Mouse (Mus musculus): Measurements from ENCODE around the gene Ankrd52. TPM values are rescaled to one million over a fixed set of nuclear protein-coding genes. Genes with fewer than 3 reads are reported as not detected.
"Not testable (repeated sequence)": the region's sequence is repeated elsewhere in the genome, so short reads cannot be mapped to it uniquely, and the experiment has no call there.

Gene Ankrd52
- 24.5 and 31.6 TPM in 2 replicates for polyA plus RNA-seq (2012; rRNA removed)

DNA sequence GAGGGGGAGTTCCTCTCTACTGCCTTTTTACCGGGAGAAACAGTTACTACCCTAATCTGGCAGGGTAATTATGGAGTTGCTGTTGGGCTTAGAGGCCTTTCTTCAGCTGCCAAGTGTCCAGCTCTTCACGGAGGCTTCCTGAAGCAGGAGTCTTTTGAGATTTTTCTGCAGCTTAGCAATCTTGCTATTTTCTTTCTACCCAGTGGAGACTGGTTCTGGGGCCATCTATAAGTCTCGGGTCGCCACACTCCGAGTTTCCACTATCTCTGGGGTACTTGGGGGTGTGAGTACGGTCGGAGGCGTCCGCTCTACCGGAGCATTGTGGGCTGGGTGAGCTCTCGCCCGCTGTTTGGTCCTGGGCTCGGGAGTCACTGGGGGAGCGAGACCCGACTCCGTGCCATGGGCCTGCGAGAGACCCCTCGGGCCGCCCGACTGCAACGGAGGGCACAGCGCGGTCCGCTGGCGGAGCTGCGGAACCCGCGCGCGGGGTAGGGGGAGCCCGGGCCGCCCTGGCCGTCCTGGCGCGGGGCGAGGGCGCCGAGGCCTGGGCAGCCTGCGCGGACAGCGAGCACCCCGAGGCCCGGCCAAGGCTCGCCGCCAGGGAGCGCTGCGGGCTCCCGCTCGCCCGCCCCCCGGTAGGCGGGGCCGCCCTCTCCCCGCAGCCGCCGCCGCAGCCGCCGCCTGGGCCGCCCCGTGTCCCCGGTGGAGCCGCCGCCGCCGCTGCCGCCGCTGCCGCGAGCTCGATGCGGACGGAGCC lies at the start of gene Ankrd52:
Gene Ankrd52, plus strand, starts transcription at position 661 of the 757 bp plus-strand sequence.
- DNase-seq: peak; percentile 87
- WGBS: under 1% methylated on average over 68 of the region's 73 CpGs
- TF ChIP-seq CTCF (IDR thresholded peaks at IDR 0.05; ENCODE audit: insufficient read depth, low read length) (no peak), POLR2A (IDR thresholded peaks at IDR 0.05; ENCODE audit: borderline replicate concordance, extremely low read depth, low read depth, low read length) (no peak; the same call in 1 of the 2 replicates)
- Histone ChIP-seq H3K4me3 (replicated peaks; ENCODE audit: extremely low read depth, low read depth, low read length) (peak within 1 kb of the TSS; percentile 68), H3K4me1 (ENCODE audit: control insufficient read depth, insufficient read depth, low read length) (peaks cover 15% of the 10 kb centered on the region)

DNA sequence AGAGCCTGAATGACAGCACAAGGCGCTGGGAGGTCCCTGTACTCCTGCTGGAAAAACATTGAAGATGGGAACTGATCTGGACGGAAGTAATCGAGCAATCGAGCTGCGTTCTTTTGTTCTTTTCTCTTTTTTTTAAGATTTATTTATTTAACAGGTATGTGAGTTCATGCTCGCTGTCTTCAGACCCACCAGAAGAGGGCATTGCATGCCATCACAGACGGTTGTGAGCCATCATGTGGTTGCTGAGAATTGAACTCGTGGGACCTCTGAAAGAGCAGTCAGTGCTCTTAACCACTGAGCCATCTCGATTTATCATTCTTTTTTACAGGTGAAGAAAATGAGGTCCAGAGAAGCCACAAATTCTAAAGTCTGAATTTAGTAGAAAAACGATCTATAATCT lies 49.3 kb upstream of the Ankrd52 start:
- no peak for DNase-seq
- WGBS: 79% methylated on average over 10 of the region's 10 CpGs
- no peak for TF ChIP-seq CTCF (IDR thresholded peaks at IDR 0.05; ENCODE audit: insufficient read depth, low read length)
- TF ChIP-seq POLR2A (IDR thresholded peaks at IDR 0.05; ENCODE audit: borderline replicate concordance, extremely low read depth, low read depth, low read length): no peak
- no peak overlapping the region for H3K4me3 ChIP-seq (replicated peaks; ENCODE audit: extremely low read depth, low read depth, low read length)
- no peaks in the 10 kb centered on the region for H3K4me1 ChIP-seq (ENCODE audit: control insufficient read depth, insufficient read depth, low read length)

- WGBS: 70% methylated on average over 6 of the region's 6 CpGs
- H3K4me3 ChIP-seq (replicated peaks; ENCODE audit: extremely low read depth, low read depth, low read length); H3K4me1 ChIP-seq (ENCODE audit: control insufficient read depth, insufficient read depth, low read length); DNase-seq: not testable (repeated sequence)
Observed at GRCm38 (mm10) chr10:128332358-128333249, 44.3 kb upstream of the Ankrd52 start.

- WGBS: 2% methylated on average over 4 of the region's 4 CpGs
- Histone ChIP-seq H3K4me3 (replicated peaks; ENCODE audit: extremely low read depth, low read depth, low read length) (no peak overlapping the region), H3K4me1 (ENCODE audit: control insufficient read depth, insufficient read depth, low read length) (peaks cover 13% of the 10 kb centered on the region)
- peak; percentile 75 for DNase-seq
- TF ChIP-seq POLR2A (IDR thresholded peaks at IDR 0.05; ENCODE audit: borderline replicate concordance, extremely low read depth, low read depth, low read length) (no peak), CTCF (IDR thresholded peaks at IDR 0.05; ENCODE audit: insufficient read depth, low read length) (peak; percentile 55; the same call in 1 of the 2 replicates)
Observed at GRCm38 (mm10) chr10:128335582-128335981, 41.3 kb upstream of the Ankrd52 start.

DNA sequence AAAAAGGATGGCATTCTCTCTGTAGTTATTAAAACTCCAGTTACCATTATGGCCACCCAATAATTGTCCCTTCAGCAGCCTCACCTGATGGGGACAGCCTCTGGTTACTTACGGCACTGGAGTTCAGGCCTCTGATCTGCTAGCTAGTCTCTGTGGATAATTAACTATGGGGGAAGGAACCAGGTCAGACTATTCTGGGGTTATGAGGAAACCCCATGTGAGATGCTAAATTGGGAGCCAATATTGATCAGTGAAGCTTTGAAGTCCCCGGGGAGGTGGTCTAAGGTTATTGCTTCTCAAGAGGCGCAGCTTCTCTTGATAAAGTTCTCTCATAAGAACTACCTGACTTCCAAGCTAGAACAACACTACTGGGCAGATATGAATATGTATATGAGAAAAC lies 40.7 kb upstream of the Ankrd52 start:
- no peak for TF ChIP-seq POLR2A (IDR thresholded peaks at IDR 0.05; ENCODE audit: borderline replicate concordance, extremely low read depth, low read depth, low read length)
- TF ChIP-seq CTCF (IDR thresholded peaks at IDR 0.05; ENCODE audit: insufficient read depth, low read length): no peak
- DNase-seq: no peak
- 91% methylated on average over 3 of the region's 3 CpGs for WGBS
- Histone ChIP-seq H3K4me1 (ENCODE audit: control insufficient read depth, insufficient read depth, low read length) (peaks cover 13% of the 10 kb centered on the region), H3K4me3 (replicated peaks; ENCODE audit: extremely low read depth, low read depth, low read length) (no peak overlapping the region)

DNA sequence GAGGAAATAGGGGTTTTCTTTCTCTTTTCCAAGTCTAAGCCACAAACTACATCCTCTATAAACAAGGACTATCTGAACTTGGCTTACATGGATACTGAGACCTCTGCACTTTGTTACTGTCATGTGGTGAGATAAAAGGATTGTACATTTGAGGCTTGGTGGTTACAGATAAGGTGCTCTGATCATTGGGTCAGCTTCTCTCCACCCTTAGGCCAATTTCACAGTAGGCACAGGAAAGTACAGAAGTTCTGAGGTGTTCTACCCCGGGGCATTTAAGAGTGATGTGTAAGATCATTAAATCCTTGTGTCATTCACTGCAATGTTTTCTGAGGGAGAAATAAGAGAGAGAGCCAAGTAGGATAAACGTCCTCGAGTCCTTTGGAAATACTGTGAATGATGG lies 40.3 kb upstream of the Ankrd52 start:
- no peak for DNase-seq
- Histone ChIP-seq H3K4me1 (ENCODE audit: control insufficient read depth, insufficient read depth, low read length) (peaks cover 13% of the 10 kb centered on the region), H3K4me3 (replicated peaks; ENCODE audit: extremely low read depth, low read depth, low read length) (no peak overlapping the region)
- 68% methylated on average over 3 of the region's 3 CpGs for WGBS
- TF ChIP-seq POLR2A (IDR thresholded peaks at IDR 0.05; ENCODE audit: borderline replicate concordance, extremely low read depth, low read depth, low read length) (no peak), CTCF (IDR thresholded peaks at IDR 0.05; ENCODE audit: insufficient read depth, low read length) (no peak)

DNA sequence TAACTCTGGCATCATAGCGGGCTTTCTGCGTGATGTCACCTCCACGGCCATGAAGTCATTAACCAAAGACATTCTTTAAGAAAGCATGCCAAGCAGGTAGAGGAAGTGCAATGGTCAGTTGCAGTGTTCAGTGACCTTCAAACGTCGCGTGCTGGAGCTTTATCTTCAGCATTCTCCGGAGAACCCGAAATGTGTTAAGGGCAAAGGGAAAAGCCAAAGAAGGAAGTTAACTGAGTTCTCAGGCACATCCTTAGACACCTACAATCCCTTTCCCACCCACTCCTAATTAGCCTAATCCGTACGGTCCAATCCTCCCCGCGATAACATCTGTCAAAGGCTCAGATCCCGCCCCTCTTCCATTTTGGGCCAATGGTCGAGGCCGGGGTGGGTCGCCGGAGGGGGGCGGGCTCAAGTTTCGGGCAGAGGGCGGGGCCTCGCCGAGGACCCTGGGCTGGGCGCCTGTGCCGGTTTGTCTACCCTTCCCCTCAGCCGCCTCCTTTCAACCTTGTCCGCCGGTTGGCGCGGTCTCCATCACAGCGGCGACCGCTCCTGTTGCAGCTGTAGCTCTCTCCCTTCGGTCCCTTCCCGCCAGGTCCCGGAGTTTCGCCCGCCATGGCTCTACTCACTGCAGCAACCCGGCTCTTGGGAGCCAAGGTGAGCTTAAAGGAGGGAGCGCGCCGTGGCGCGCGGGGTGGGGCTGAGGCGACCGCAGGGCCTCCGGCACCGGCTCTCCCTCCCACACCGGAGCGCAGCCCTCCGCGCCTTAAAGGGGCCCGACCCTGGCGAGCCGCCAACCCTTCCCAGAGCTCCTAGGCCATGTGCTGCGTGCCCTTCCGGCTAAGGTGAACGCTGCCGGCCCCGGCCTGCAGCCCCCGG lies 39.4 kb upstream of the Ankrd52 start, which contains the start of gene Cs:
Gene Cs, plus strand, starts transcription at position 429 of the 876 bp plus-strand sequence.
- Histone ChIP-seq H3K4me3 (replicated peaks; ENCODE audit: extremely low read depth, low read depth, low read length) (peak within 1 kb of the TSS; percentile 94), H3K4me1 (ENCODE audit: control insufficient read depth, insufficient read depth, low read length) (peaks cover 13% of the 10 kb centered on the region)
- DNase-seq: peak; percentile 96
- no peak for TF ChIP-seq CTCF (IDR thresholded peaks at IDR 0.05; ENCODE audit: insufficient read depth, low read length)
- peak; percentile 79; the same call in 1 of the 2 replicates for TF ChIP-seq POLR2A (IDR thresholded peaks at IDR 0.05; ENCODE audit: borderline replicate concordance, extremely low read depth, low read depth, low read length)
- under 1% methylated on average over 61 of the region's 61 CpGs for WGBS

GRCm38 (mm10) chr10:128338415-128338814 lies 38.5 kb upstream of the Ankrd52 start:
- peaks cover 13% of the 10 kb centered on the region for H3K4me1 ChIP-seq (ENCODE audit: control insufficient read depth, insufficient read depth, low read length)
- WGBS: 13% methylated on average over 5 of the region's 5 CpGs
- TF ChIP-seq CTCF (IDR thresholded peaks at IDR 0.05; ENCODE audit: insufficient read depth, low read length) (no peak), POLR2A (IDR thresholded peaks at IDR 0.05; ENCODE audit: borderline replicate concordance, extremely low read depth, low read depth, low read length) (no peak)
- H3K4me3 ChIP-seq (replicated peaks; ENCODE audit: extremely low read depth, low read depth, low read length): peak overlapping the region; percentile 94
- DNase-seq: no peak

- DNase-seq: no peak
- Histone ChIP-seq H3K4me3 (replicated peaks; ENCODE audit: extremely low read depth, low read depth, low read length) (no peak overlapping the region), H3K4me1 (ENCODE audit: control insufficient read depth, insufficient read depth, low read length) (peaks cover 13% of the 10 kb centered on the region)
- WGBS: 19% methylated on average over 2 of the region's 2 CpGs
- TF ChIP-seq POLR2A (IDR thresholded peaks at IDR 0.05; ENCODE audit: borderline replicate concordance, extremely low read depth, low read depth, low read length) (no peak), CTCF (IDR thresholded peaks at IDR 0.05; ENCODE audit: insufficient read depth, low read length) (no peak)
Observed at GRCm38 (mm10) chr10:128338948-128339347, 38.0 kb upstream of the Ankrd52 start.

Measured in lung, adult 2 months (tissue).